Mouse (Mus musculus) thymus, postnatal 10 days (tissue): Measurements from ENCODE around the gene Btrc.
"Not testable (repeated sequence)": the region's sequence is repeated elsewhere in the genome, so short reads cannot be mapped to it uniquely, and the experiment has no call there.

Experiments used
- DNase-seq, 2 experiments: peaks; one replicate each; pipeline ENCODE4 v3.0.0; 2021; ENCODE audit warnings: low spot score in 2 of 2

Btrc gene

GRCm38 (mm10) chr19:45363384-45363926 lies at the start of gene Btrc:
Gene Btrc, plus strand, starts transcription at chr19:45363734.
- peak; percentile 100 for DNase-seq

- no peak for DNase-seq
Measured at GRCm38 (mm10) chr19:45317473-45317882, 46.1 kb upstream of the Btrc start.

DNA sequence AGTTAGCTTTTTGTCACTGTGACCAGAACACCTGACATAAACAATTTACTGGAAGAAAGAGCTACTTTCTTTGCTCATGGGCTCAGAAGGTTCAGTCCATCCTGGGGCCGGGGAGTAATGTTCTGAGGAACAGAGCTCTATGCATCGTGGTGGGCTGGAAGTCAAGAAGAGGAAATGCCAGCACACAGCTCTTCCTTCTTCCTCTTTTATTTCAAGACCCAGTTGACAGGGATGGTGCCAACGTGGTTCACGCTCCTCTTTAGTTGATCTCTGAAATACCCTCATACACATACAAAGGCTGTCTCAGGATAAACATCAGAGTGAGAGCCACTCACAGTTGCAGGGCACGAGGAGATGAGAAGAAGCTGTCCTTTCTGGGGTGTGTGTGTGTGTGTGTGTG lies 42.5 kb upstream of the Btrc start:
- no peak for DNase-seq

DNA sequence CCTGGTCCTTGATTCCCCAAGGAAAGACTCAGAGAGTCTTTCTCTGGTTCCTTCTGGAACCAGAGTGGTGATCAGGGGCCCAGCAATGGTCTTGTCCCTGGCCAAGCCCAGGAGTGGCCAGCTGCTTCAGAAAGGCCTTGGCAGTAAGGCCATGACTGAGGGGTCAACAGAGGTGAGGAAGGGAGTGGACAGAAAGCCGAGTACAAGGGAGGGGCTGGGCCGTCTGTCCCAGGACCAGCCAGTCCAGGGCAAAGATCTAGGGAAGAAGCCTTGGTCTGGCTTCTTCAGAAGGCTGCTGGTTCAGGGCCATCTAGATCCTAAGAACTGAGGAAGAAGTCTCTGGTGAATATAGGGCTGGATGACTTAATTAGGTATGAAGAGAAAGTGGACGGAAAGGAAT lies 34.5 kb upstream of the Btrc start:
- DNase-seq, result no peak

DNA sequence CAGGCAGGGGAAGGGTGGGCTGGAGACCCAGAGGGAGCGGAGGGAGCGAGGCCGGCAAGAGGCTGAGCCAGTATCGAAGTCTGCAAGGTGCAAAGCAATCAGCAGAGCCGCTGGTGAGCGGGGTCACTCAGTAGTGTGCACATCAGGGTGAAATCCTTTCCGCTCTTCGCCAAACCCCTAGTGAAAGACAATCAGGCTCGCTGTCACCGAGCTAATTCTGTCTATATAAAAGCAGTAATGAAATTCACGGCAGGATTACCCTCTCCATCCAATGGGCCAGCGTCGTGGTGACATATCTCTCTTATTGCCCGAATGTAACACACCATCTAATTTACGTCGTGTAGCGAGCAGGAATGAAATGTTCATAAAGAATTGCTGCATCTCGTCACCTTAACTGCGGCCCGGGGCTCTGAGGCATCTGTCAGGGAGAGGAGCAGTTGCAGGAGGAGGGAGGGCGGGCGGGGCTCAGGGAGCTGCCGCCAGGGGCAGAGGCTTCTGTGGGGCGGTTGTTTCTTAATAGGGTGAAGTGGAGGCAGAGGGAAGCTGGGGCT lies 33.7 kb upstream of the Btrc start:
- DNase-seq, result no peak

- DNase-seq, result no peak
Measured at GRCm38 (mm10) chr19:45336718-45337117, 26.8 kb upstream of the Btrc start.

DNA sequence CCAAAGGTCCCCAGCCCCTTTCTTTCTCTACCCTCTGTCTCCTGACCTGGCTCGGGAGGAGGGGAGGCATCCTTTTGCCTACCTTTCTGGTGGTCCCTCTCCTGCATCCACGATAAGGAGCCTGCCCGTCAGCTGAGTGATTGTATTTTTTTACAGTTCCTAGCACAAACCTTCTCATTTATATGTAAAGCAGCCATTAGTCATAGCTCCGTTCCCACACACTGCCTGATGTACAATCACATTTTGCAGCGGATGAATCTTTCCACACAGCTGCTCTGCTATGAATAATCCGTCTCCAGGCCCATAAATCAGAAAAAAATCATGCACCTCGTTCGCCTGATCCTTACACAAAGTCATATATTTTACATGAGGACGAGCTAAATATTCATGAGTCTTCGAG lies 25.4 kb upstream of the Btrc start:
- no peak for DNase-seq

DNA sequence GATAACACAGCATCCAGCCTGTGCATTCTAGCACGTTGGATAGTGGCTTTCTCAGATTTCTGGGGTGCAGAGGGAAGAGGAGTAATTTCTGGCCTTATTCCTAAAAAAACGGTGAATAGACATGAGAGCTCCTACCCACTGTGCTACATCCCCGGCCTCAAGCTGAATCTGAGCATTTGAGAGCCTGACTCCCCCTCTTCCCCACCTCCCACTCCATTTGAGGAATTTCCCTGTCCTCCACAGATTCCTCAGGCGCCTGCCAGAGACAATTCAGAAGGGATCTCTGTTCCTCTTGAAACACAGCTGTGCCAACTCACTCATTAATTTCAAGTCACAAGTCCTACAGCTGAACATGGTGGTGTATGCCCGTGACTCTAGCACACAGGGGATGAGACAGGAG lies 19.6 kb upstream of the Btrc start:
- DNase-seq, result no peak

DNA sequence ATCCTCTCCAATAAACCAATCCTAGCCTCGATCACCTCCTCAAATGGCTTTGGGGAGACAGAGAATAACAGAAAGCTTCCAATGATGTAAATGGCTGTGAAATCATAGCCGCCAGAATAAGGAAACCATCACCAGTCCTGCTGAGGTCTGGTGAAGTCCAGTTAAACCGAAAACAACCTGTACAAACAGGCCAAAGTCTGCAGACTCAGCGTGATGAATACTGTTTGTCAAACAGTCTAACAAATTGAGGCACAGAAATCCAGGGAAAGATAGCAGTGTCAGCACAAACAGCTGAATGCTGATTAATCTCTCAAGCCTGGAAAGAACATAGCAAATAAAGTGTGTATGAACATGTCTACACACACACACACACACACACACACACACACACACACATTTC lies 15.3 kb upstream of the Btrc start:
- no peak for DNase-seq

- DNase-seq, result no peak
Measured at GRCm38 (mm10) chr19:45350456-45350855, 13.1 kb upstream of the Btrc start.

- not testable (repeated sequence) for DNase-seq
Measured at GRCm38 (mm10) chr19:45352706-45353105, 10.8 kb upstream of the Btrc start.

GRCm38 (mm10) chr19:45355678-45356077 lies 7.9 kb upstream of the Btrc start:
- DNase-seq, result no peak

DNA sequence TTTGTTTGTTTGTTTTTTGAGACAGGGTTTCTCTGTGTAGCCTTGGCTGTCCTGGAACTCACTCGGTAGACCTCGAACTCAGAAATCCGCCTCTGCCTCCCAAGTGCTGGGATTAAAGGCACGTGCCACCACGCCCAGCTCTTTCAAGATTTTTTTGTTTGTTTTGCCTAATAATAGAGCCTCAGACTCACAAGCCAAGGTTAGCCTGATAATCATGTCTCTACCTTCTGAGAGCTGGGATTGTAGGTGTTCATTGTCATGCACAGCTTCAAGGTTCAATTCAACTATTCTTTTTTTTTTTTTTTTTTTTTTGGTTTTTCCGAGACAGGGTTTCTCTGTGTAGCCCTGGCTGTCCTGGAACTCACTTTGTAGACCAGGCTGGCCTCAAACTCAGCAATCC lies 6.7 kb upstream of the Btrc start:
- not testable (repeated sequence) for DNase-seq

DNA sequence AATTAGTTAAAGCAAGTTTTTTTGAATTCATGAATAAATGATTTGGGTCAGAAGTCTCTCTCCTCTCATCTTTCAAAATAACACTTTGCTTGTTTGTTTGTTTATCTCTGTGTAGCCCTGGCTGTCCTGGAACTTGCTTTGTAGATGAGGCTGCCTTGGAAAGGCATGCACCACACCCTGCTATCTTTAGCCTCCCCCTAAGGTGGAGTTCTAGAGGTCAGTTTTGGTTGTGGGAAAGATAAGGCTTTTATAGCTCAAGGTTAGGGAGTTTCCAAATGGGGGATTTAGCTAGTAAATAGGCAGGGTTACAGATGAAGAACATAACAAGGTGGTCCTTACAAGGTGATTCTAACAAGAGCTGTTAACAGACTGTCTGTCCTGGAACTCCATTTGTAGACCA lies 3.0 kb upstream of the Btrc start:
- no peak for DNase-seq

DNA sequence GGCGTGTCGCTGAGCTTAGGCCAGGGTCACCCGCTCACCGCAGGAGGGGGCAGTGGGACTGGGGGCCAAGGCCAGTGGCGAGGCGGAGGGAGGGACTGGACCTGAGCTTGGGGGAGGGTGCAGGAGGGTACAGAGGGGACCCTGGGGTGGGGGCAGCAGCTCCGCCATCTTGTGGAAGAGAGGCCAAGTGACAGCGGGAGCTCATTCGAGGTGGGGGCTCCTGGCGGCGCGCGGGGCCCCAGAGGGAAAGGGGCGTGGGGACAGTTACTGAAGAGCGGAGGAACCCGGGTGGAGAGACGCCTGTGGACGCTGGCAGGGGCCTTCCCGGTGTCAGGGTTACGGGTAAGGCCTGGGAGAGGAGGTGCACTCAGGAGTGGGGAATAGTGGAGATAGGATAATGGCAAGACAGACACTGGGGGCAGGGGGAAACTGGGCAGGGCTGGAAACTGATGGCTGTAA lies 428 bp downstream of the Btrc start:
- peak in 1 of 2 experiments; percentile 62 for DNase-seq

DNA sequence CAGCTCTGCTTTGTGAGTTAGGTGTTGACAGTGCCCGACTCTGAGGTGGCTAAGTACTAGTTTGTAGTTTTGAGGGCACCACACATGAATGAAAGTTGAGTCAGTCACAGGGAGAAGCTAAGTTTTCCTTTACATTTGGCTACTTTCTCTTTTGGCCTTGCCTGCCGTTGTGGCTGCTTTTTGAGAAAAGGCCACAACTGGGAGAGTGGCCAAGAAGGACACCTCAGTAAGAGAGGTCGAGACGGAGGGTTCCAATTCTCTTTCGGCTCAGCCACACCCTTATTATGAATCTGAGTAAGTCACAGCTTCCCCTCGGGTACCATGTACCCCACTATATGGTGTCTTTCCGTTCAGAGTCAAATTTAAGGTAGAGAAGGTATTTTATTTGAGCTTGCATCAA lies 3.1 kb downstream of the Btrc start:
- no peak for DNase-seq

DNA sequence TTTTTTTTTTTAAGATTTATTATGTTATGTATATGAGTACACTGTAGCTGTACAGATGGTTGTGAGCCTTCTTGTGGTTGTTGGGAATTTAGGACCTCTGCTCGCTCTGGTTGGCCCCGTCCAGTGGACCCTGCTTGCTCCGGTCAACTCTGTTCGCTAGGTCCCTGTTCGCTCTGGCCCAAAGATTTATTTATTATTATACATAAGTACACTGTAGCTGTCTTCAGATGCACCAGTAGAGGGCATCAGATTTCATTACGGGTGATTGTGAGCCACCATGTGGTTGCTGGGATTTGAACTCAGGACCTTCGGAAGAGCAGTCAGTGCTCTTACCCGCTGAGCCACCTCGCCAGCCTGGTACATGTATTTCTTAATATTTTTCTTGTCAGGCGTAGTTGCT lies 21.3 kb downstream of the Btrc start:
- not testable (repeated sequence) for DNase-seq

DNA sequence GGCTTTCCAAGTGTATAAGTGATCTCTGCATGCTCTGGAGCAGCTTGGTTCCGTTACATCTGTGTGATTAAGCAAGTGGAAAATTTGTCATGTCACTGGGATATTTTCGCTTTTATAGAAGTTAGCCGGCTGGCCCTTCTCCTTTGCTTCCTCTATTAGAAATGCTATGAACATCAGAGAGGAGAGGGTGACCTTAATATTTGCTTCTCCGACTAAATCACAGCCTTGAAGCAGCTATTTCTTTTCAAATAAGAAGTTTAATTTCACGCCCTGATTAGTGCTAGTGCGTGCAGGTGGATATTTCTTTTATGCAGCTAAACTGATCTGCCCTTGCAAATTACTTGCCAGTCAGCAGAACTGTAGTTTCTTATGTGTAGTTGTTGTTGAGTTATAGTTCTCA lies 25.0 kb downstream of the Btrc start:
- DNase-seq, result no peak

- no peak for DNase-seq
Measured at GRCm38 (mm10) chr19:45394078-45394477, 30.5 kb downstream of the Btrc start.

DNA sequence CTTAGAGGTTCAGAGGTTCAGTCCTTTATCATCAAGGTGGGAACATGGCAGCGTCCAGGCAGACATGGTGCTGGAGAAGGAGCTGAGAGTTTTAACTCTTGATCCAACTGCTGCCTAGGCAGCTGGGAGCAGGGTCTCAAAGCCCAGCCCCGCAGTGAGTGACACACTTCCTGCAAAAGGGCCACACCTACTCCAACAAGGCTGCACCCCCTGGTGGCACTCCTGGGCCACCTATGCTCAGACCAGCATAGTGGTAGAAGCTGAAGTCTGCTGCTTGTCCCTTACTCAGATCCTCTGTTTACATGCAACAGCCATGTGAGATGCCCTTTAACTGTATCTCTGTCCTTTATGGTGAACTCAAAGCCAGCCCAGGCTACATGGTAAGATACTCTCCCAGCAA lies 47.5 kb downstream of the Btrc start:
- peak; percentile 7 to 38 for DNase-seq

- DNase-seq, result no peak
Measured at GRCm38 (mm10) chr19:45412694-45413093, 49.2 kb downstream of the Btrc start.

DNA sequence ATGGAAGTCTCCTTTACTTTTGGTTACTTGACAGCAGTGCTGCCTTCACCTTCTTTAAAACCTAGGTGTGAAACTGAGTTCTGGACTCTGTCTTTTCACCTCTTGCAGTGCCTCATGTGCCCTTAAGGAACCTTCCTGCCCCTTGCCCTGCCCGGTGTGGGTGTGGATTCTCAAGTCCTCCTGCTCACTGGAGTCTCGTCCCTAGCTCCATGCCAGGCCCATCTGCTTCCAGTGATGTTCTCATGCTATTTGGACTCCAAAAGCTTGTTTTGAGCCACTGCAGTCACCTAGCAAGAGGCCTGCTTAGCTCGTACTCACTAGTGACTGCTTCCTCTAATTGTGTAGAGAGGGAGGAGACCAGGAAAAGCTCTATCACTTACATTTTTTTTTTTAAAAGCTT lies 50.4 kb downstream of the Btrc start:
- DNase-seq, result no peak

GRCm38 (mm10) chr19:45417601-45418000 lies 54.1 kb downstream of the Btrc start:
- no peak for DNase-seq

DNA sequence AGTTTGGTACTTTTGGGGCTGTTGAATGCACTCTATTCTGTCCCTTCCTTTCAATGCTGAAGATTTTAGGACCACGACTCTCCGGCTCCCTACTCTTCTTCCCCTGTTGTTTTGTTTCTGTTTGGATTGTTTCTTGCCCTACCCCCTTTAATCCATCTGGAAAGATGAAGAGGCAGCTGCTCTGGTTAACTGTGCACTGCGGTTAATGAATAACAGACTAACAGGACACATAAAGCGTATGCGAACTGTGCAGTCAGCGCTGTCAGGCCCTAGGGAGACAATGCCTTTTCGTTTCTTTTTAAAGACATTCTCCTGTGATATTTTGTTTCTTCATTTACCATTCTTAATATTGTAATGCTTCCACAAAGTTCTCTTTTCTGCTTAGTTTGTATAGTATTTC lies 58.7 kb downstream of the Btrc start:
- no peak for DNase-seq
